In the genomic region with DNA sequence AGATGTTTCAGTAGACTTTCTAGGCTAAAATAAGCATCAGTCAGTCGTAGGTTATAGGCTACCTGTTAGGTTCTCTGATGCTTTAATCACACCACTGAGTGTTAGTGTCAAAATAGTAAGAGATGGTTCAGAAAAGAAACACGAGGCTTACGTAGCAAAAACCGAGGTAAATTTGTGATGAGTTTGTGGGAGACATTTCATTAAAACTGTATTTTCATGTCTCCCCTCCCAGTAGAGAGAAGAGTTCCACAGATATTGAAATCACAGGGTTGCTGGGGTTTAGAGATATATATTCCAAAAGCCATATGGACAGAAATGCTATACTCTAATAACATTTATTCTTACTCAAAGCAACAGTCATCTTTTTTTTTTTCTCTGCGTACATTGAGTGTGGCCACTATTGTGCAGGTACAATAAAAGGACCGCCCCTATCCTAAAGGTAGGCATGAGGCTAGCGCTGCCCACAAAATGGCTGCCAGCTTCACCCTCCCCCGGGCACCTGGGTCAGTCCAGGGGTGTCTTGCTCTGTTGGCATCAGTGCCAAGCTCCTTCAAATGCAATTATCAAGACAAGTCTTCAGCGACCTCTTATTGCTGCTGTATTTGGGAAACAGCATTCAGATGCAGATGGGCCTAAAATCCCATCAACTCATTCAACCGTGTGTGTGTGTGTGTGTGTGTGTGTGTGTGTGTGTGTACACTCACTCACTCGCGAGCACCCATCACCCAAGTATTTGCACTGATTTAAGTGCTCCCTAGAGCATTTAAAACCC, we compare ENCODE assay signal across 9 mouse cellular contexts.
DNase-seq lines count a peak whose midpoint lies in the region; ATAC-seq and TF ChIP-seq lines count a peak whose summit lies in the region.
"Had no signal": no experiment of that assay in that cellular context is flagged by ENCODE, and none has a peak within 500 bp of the region (broad histone marks: within the 10 kb centered on the region; RNA-seq: fewer than 3 reads in every experiment).

No protein-coding gene starts in this region.

- 74% methylated on average over 12 of the region's 12 CpGs for WGBS in kidney, postnatal 0 days
- whole genome bisulfite sequencing in forebrain, embryonic 11.5 days: 13% methylated on average over 12 of the region's 12 CpGs
- WGBS in limb, embryonic 13.5 days: 67% methylated on average over 12 of the region's 12 CpGs

- H3K4me3 ChIP-seq in kidney, postnatal 0 days (replicated peaks; ENCODE audit: low read depth, low read length): no peak overlapping the region
- peak overlapping the region; percentile 4; the same call in 1 of the 2 replicates for H3K4me3 ChIP-seq in forebrain, embryonic 11.5 days (ENCODE audit: low read depth, low read length)
- H3K4me3 ChIP-seq in limb, embryonic 13.5 days: no peak overlapping the region
- H3K4me3 ChIP-seq: liver, embryonic 12.5 days had no signal

- H3K9me3 ChIP-seq in kidney, postnatal 0 days (replicated peaks; ENCODE audit: low read length): no peaks in the 10 kb centered on the region
- no peaks in the 10 kb centered on the region for H3K9me3 ChIP-seq in forebrain, embryonic 11.5 days (ENCODE audit: control insufficient read depth, low read length)
- H3K9me3 ChIP-seq in limb, embryonic 13.5 days: no peaks in the 10 kb centered on the region
- H3K9me3 ChIP-seq: liver, embryonic 12.5 days had no signal

- no peaks in the 10 kb centered on the region for H3K36me3 ChIP-seq in kidney, postnatal 0 days (ENCODE audit: insufficient read depth, low read length)
- no peaks in the 10 kb centered on the region for H3K36me3 ChIP-seq in forebrain, embryonic 11.5 days (ENCODE audit: control insufficient read depth, insufficient read depth, low read length)
- H3K36me3 ChIP-seq in limb, embryonic 13.5 days: no peaks in the 10 kb centered on the region
- H3K36me3 ChIP-seq: liver, embryonic 12.5 days had no signal

- no peak for TF ChIP-seq CTCF in kidney, postnatal 0 days (IDR thresholded peaks at IDR 0.05; ENCODE audit: low read depth)

- no peak overlapping the region for H3K27ac ChIP-seq in kidney, postnatal 0 days
- peak overlapping the region; percentile 63; the same call in 1 of the 2 replicates for H3K27ac ChIP-seq in forebrain, embryonic 11.5 days (ENCODE audit: low read depth, low read length)
- H3K27ac ChIP-seq in limb, embryonic 13.5 days: no peak overlapping the region
- H3K27ac ChIP-seq: liver, embryonic 12.5 days had no signal

- no peak for ATAC-seq in kidney, postnatal 0 days (replicated peaks; ENCODE audit: low FRiP score, low read depth)
- ATAC-seq in forebrain, embryonic 11.5 days (replicated peaks; ENCODE audit: low FRiP score): peak; percentile 78
- ATAC-seq in limb, embryonic 13.5 days (ENCODE audit: low FRiP score, low read depth): no peak
- ATAC-seq: liver, embryonic 12.5 days had no signal

- H3K4me1 ChIP-seq in kidney, postnatal 0 days (replicated peaks; ENCODE audit: insufficient read depth, low read length): no peaks in the 10 kb centered on the region
- peaks cover 12% of the 10 kb centered on the region; the same call in 1 of the 2 replicates for H3K4me1 ChIP-seq in forebrain, embryonic 11.5 days (replicated peaks; ENCODE audit: control insufficient read depth, insufficient read depth, low read length)
- H3K4me1 ChIP-seq in limb, embryonic 13.5 days: peaks cover 13% of the 10 kb centered on the region
- H3K4me1 ChIP-seq: liver, embryonic 12.5 days had no signal

- peak overlapping the region; percentile 40 for H3K4me2 ChIP-seq in kidney, postnatal 0 days (ENCODE audit: low read length)
- H3K4me2 ChIP-seq in forebrain, embryonic 11.5 days (ENCODE audit: low read depth, low read length, severe bottlenecking): peak overlapping the region; percentile 51
- H3K4me2 ChIP-seq in limb, embryonic 13.5 days (replicated peaks): peak overlapping the region; percentile 51
- H3K4me2 ChIP-seq: liver, embryonic 12.5 days had no signal

- no peak overlapping the region for H3K9ac ChIP-seq in kidney, postnatal 0 days (ENCODE audit: low read depth, low read length)
- H3K9ac ChIP-seq in forebrain, embryonic 11.5 days (ENCODE audit: low read length): peak overlapping the region; percentile 16; the same call in 1 of the 2 replicates
- no peak overlapping the region for H3K9ac ChIP-seq in limb, embryonic 13.5 days
- H3K9ac ChIP-seq: liver, embryonic 12.5 days had no signal

- no peak for DNase-seq in kidney, postnatal 0 days (ENCODE audit: low spot score)
- no peak for DNase-seq in kidney, postnatal 10 days
- peak; percentile 78 for DNase-seq in forebrain, embryonic 11.5 days (ENCODE audit: low spot score)
- peak; percentile 74 for DNase-seq in retina, embryonic 14.5 days (ENCODE audit: low spot score)
- no peak for DNase-seq in spleen, postnatal 10 days (ENCODE audit: low spot score in 2 of 2)
- no peak for DNase-seq in heart, postnatal 4 days

- H3K27me3 ChIP-seq in kidney, postnatal 0 days (ENCODE audit: insufficient read depth, low read length): no peaks in the 10 kb centered on the region
- no peaks in the 10 kb centered on the region for H3K27me3 ChIP-seq in forebrain, embryonic 11.5 days (ENCODE audit: control insufficient read depth, insufficient read depth, low read length)
- H3K27me3 ChIP-seq in limb, embryonic 13.5 days: no peaks in the 10 kb centered on the region
- H3K27me3 ChIP-seq: CH12.LX had no signal

Comparison
In these comparisons a context has a peak if more than half of its experiments do, and no peak if none do; other contexts are left out.
1. DNase-seq: peak in forebrain, embryonic 11.5 days (single experiment) and retina, embryonic 14.5 days (single experiment); none in kidney, postnatal 0 days (single experiment), kidney, postnatal 10 days (single experiment), spleen, postnatal 10 days (0 of 2) and heart, postnatal 4 days (single experiment).
2. Peak in every context shown above with its lines, with median percentiles within 50 percentile points of each other: H3K4me2 ChIP-seq.